Mouse (Mus musculus) brain, embryonic 14.5 days (tissue): ENCODE measurements at regions not wholly inside any gene's neighbourhood (a gene's known extent, or its start where the extent isn't known, plus 50 kb on each side); places are given as distances from the start of the nearest gene placed in this dataset.

Experiments
- CTCF ChIP-seq: fragments of 200-500 bp; IDR thresholded peaks from 2 replicates; pipeline ENCODE4 v1.5.1; 2012; ENCODE audit warnings: inconsistent platforms, mild to moderate bottlenecking, moderate library complexity, borderline replicate concordance; ENCODE audit not compliant: insufficient read depth, insufficient read length; ENCODE audit errors: extremely low read depth
- POLR2A ChIP-seq: fragments of 200-500 bp; IDR thresholded peaks from 2 replicates; pipeline ENCODE4 v1.6.1; 2012; ENCODE audit warnings: mild to moderate bottlenecking, inconsistent platforms, borderline replicate concordance; ENCODE audit not compliant: poor library complexity, insufficient read depth, insufficient read length, severe bottlenecking; ENCODE audit errors: extremely low read depth

- TF ChIP-seq CTCF (no peak), POLR2A (no peak)
Measured at GRCm38 (mm10) chr16:77418486-77418885, 183.4 kb downstream of the Gm11146 start.
